Mouse (Mus musculus): ENCODE data around the gene Ptprk.

GRCm38 (mm10) chr10:28303856-28304255 is 229.2 kb downstream of the Ptprk start:
- TF ChIP-seq CTCF (IDR thresholded peaks at IDR 0.05; ENCODE audit: borderline replicate concordance, control insufficient read depth, extremely low read depth, insufficient read depth, low read length, poor library complexity), result no peak
- no peak for TF ChIP-seq POLR2A (IDR thresholded peaks at IDR 0.05; ENCODE audit: control insufficient read depth, extremely low read depth, insufficient read depth, low read length, poor library complexity)
